Mouse (Mus musculus) hindbrain, embryonic 11.5 days (tissue): ENCODE results near the gene Cant1. TPM values are rescaled to one million over a fixed set of nuclear protein-coding genes. Genes with fewer than 3 reads are reported as not detected.
A peak's percentile ranks its signal among the peaks of the same experiment; 100 is the strongest.

Experiments used
- ATAC-seq: fragments of 200-750 bp; cut with Nextera tagmentation; 2 replicates; pipeline ENCODE4 v1.8.0; 2017; ENCODE audit warnings: mild to moderate bottlenecking, moderate TSS enrichment, moderate library complexity; ENCODE audit not compliant: low FRiP score
- DNase-seq: peaks from one replicate; pipeline ENCODE4 v3.0.0-alpha.2; 2015; ENCODE audit warnings: low spot score
- H3K27ac ChIP-seq: fragments of 300-500 bp; sonication (generic); 2 replicates; pipeline ENCODE4 v1.5.1; 2014; ENCODE audit warnings: mild to moderate bottlenecking, low read depth, low read length
- H3K27me3 ChIP-seq: fragments of 300-500 bp; sonication (generic); 2 replicates; pipeline ENCODE4 v1.6.1; 2014; ENCODE audit warnings: mild to moderate bottlenecking, low read length, moderate library complexity, mixed read lengths; ENCODE audit not compliant: control insufficient read depth, insufficient read depth
- H3K36me3 ChIP-seq: fragments of 300-500 bp; sonication (generic); 2 replicates; pipeline ENCODE4 v1.6.1; 2014; ENCODE audit warnings: mild to moderate bottlenecking, low read length, moderate library complexity, mixed read lengths; ENCODE audit not compliant: control insufficient read depth, insufficient read depth
- H3K4me1 ChIP-seq: fragments of 300-500 bp; sonication (generic); replicated peaks from 2 replicates; pipeline ENCODE4 v1.6.1; 2014; ENCODE audit warnings: low read length, mixed read lengths; ENCODE audit not compliant: control insufficient read depth, insufficient read depth
- H3K4me2 ChIP-seq: fragments of 300-500 bp; sonication (generic); replicated peaks from 2 replicates; pipeline ENCODE4 v1.6.1; 2014; ENCODE audit warnings: mild to moderate bottlenecking, low read depth, low read length
- H3K4me3 ChIP-seq: fragments of 300-500 bp; sonication (generic); 2 replicates; pipeline ENCODE4 v1.5.1; 2014; ENCODE audit warnings: low read depth, low read length
- H3K9ac ChIP-seq: fragments of 300-500 bp; sonication (generic); 2 replicates; pipeline ENCODE4 v1.6.1; 2014; ENCODE audit warnings: low read depth, low read length
- H3K9me3 ChIP-seq: fragments of 300-500 bp; sonication (generic); 2 replicates; pipeline ENCODE4 v1.6.1; 2016; ENCODE audit warnings: low read length; ENCODE audit not compliant: control insufficient read depth
- WGBS: fragments of 180-500 bp; shearing (Covaris S2); extraction: QIAGEN DNeasy Blood & Tissue Kit; methylation state at CpG from one replicate; pipeline ENCODE4 v1.1.7; 2014; 5-methylcytosine and 5-hydroxymethylcytosine counted together
- polyA plus RNA-seq: library from polyadenylated mRNA; unstranded; fragments of >200 nt; fragmentation: Nextera tagmentation; extraction: Ambion mirVana; gene quantifications from 2 replicates; pipeline ENCODE4 v1.2.1, GENCODE M21; 2014

Cant1 gene
- polyA plus RNA-seq, 1 experiment from 2014 or later, result 21.0 TPM

DNA sequence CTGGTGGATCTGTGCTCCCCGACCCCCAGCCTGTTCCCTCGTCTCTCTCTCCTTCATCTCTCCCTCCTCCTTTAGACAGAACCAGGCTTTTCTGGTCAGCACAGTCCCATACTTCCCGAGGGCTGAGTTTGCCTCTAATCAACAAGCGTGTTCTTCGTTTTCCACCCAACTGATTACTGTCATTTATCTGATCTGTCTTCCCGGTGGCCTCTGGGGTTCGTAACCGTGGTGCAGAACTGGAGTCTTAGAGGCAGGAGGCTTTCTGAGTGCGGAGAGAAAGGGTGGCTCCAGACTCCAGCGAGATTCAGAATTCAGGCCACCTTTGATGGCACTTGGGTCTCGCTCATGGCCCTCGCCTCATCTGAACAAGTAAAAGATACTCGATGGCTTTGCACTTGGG, 15.2 kb upstream of the Cant1 start:
- Histone ChIP-seq H3K4me2 (no peak overlapping the region; the same call in 1 of the 2 replicates), H3K4me3 (no peak overlapping the region), H3K4me1 (0 out of 2 replicates have a peak, but pooled peaks cover 3% of the 10 kb centered on the region), H3K36me3 (no peaks in the 10 kb centered on the region), H3K9me3 (no peaks in the 10 kb centered on the region), H3K9ac (no peak overlapping the region), H3K27ac (no peak overlapping the region), H3K27me3 (no peaks in the 10 kb centered on the region; the same call in 1 of the 2 replicates)
- DNase-seq (no peak), ATAC-seq (no peak)
- 54% methylated on average over 13 of the region's 13 CpGs for WGBS

DNA sequence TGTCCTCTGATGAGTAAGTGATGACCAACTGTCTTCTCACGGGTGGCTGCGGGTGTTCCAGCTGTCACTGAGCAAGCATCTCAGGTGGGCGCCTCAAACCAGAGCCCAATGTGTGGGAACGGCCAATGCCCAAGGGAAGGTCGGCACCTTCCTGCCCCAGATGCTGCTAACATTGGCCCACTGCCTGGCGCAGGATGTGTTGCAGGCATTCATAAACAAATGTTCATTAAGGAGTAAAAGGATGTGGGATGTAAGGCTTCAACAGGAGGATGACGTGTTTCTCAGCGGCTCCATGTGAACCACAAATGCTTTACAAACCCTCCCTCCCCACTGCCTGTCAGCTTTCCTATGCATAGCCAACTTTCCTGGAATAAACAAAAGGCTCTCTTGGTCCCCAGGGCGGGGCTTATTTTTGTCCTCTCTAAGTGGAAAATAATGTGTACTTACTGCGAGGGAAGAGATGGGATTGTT, 14.5 kb upstream of the Cant1 start:
- ATAC-seq (no peak), DNase-seq (no peak)
- Histone ChIP-seq H3K4me2 (no peak overlapping the region; the same call in 1 of the 2 replicates), H3K27ac (no peak overlapping the region), H3K36me3 (no peaks in the 10 kb centered on the region), H3K4me1 (peaks cover 5% of the 10 kb centered on the region), H3K9me3 (no peaks in the 10 kb centered on the region), H3K4me3 (no peak overlapping the region), H3K27me3 (no peaks in the 10 kb centered on the region; the same call in 1 of the 2 replicates), H3K9ac (no peak overlapping the region)
- 80% methylated on average over 10 of the region's 10 CpGs for WGBS

DNA sequence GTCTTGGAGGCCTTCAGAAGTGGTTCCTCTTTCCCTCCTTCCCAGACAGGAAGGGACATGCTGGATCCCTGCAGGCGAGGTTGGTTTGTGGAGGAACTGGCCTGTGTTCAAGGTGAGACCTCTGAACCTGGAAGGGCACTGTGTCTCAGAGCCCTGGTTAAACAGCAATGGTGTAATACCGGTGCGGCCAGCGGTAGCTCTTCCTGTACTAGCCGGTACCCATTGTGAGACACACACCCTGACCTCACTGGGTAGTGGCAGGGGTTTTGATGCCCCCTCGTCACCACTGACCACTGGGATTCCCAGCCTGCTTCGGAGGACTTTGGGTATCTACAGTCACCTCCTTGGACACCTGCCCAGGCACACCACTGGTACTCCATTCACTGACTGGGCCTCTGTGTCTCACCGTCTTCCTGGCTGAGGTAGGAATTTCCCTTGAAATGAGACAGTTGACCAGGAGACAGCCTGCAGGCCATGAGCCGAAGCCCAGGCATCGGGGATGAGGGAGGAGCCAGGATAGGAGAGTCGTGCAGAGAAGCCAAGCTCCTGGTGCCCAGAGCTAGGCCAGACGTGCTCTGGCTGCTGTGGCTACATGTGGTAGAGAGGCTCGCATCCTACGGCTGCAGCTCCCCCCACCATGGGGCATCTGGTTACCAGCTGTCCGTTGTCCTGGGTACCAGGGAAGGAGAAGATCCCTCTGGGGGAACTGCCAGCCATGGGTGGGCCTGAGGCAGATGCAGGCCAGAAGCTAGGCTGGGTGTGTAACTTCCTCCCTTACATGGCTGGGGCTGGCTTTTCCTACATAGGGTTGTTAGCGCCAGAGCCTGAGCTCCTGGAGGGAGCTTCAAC, 12.4 kb upstream of the Cant1 start:
- Histone ChIP-seq H3K36me3 (no peaks in the 10 kb centered on the region), H3K4me2 (no peak overlapping the region), H3K9ac (no peak overlapping the region), H3K9me3 (no peaks in the 10 kb centered on the region), H3K4me3 (no peak overlapping the region), H3K27me3 (no peaks in the 10 kb centered on the region; the same call in 1 of the 2 replicates), H3K27ac (no peak overlapping the region), H3K4me1 (peaks cover 7% of the 10 kb centered on the region)
- WGBS, result 80% methylated on average over 16 of the region's 16 CpGs
- DNase-seq (no peak), ATAC-seq (no peak)

DNA sequence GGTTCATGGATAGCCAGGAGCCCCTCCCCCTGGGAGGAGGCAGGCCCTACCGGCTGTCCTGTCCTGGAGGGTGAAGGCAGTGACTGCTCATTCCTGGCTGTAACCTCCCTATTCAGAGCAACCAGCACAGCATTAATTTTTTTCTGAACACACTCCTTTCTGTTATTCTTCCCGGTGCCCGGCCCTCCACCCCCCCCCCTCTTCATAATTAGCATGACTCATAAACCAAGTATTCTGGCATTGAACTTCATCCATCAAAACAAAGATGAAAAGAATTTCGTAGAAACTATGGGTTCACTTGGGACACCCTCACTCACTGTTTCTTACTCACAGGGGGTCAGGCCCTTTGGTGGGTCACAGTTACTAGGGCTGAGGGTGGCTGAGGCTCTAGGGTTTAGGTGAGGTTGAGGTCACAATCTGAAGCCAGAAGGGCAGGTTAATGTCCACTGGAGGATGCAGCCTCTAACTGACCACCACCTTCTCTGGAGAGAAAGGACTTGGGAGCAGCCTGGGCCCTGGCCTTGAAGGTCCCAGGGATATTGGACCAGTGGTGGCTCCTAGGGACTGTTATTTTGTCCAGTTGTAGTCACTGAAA, 11.5 kb upstream of the Cant1 start:
- H3K4me1 ChIP-seq, result peaks cover 7% of the 10 kb centered on the region
- H3K4me3 ChIP-seq, result no peak overlapping the region
- H3K36me3 ChIP-seq, result no peaks in the 10 kb centered on the region
- no peak overlapping the region for H3K27ac ChIP-seq
- H3K27me3 ChIP-seq, result no peaks in the 10 kb centered on the region; the same call in 1 of the 2 replicates
- no peaks in the 10 kb centered on the region for H3K9me3 ChIP-seq
- DNase-seq (no peak), ATAC-seq (no peak)
- H3K4me2 ChIP-seq, result no peak overlapping the region
- H3K9ac ChIP-seq, result no peak overlapping the region
- 61% methylated on average over 4 of the region's 4 CpGs for WGBS

DNA sequence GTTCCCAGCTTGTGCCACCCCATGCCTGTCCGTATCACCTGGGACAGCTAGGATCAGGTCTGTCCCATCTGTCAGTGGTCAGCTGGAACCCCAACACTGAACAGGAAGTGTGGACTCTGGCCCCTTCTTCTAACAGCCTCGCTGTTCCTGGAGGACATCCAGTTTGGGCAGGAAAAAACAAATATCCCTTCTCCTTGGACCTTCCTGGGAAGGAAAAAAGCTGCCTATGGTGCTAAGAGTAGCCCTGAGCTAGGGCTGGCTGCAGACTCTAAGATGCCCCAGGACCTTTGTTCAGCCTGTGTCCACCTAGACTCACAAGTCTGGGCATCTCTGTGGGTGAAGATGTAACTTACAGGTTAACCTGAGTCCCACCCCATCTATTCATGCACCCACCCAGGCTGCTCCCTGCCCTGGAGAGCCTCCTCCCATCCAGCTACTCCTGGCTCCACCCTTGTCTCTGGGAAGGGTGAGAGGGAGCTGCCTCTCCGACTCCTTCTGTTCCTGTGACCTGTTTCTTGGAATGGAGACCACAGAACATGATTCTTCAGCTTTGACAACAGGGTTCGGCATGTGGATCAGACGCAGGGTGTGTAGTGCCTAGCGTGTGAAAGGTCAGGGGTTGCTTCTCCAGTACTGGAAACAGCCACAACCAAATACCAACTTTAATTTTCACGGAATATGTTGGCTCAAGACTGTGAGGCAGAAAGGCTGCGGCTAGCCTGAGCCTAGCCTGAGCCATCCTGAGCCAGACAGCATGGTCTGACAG, 10.2 kb upstream of the Cant1 start:
- no peak overlapping the region for H3K4me3 ChIP-seq
- peaks cover 7% of the 10 kb centered on the region for H3K4me1 ChIP-seq
- no peak for DNase-seq
- no peak overlapping the region for H3K27ac ChIP-seq
- H3K9me3 ChIP-seq, result no peaks in the 10 kb centered on the region
- 57% methylated on average over 8 of the region's 8 CpGs for WGBS
- H3K4me2 ChIP-seq, result no peak overlapping the region
- H3K27me3 ChIP-seq, result no peaks in the 10 kb centered on the region; the same call in 1 of the 2 replicates
- ATAC-seq, result no peak
- no peak overlapping the region for H3K9ac ChIP-seq
- H3K36me3 ChIP-seq, result no peaks in the 10 kb centered on the region

DNA sequence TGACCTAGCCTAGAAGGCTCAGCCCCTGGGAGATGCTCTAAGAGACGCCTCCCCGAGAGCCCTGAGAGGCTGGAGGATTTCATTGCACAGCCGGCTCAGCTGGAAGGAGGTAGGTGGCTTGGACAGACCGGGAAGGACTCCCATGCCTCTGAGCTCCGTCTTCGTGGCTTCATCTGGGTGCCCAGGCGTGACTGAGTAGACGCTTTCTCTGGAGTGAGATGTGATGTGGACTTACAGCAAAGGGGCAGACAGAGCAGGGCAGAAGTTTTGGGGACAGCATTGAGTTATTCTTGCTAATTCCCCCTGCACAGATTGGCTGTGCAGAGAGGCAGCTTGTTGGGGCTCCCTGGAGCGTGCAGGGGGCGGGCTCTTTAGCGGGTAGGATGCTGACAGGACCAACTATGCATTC, 9.6 kb upstream of the Cant1 start:
- Histone ChIP-seq H3K27me3 (no peaks in the 10 kb centered on the region; the same call in 1 of the 2 replicates), H3K4me2 (no peak overlapping the region; the same call in 1 of the 2 replicates), H3K4me1 (peaks cover 4% of the 10 kb centered on the region), H3K9me3 (no peaks in the 10 kb centered on the region), H3K4me3 (no peak overlapping the region), H3K27ac (no peak overlapping the region), H3K9ac (0 out of 2 replicates have a peak overlapping the region, but pooled peaks have one; percentile 16), H3K36me3 (no peaks in the 10 kb centered on the region)
- DNase-seq (no peak), ATAC-seq (no peak)
- 6% methylated on average over 11 of the region's 11 CpGs for WGBS

DNA sequence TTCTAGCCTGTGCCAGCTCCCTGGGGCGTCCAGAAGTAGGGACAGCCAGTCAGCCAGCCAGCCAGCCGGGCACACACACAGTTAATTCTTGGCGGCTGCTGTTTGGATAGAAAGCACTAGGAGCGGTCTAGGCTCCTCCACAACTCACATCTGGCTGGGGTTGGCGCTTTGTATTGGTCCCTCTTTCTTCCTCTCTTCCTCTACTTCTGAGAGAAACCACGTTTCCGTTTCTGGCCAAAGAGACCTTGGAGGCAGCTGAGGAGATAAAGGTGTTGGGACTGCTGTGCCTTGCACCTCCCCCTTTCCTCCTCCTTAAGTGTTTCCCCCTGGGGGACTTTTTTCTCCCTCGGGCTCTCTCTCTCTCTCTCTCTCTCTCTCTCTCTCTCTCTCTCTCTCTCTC, 9.1 kb upstream of the Cant1 start, which contains the start of gene C1qtnf1:
TSS of gene C1qtnf1 (plus strand) at position 218 of the 400 bp plus-strand sequence.
- DNase-seq, result no peak
- Histone ChIP-seq H3K9ac (0 out of 2 replicates have a peak within 1 kb of the TSS, but pooled peaks have one; percentile 16), H3K4me2 (peak within 1 kb of the TSS; percentile 3; the same call in 1 of the 2 replicates), H3K4me1 (peaks cover 4% of the 10 kb centered on the region), H3K36me3 (no peaks in the 10 kb centered on the region), H3K9me3 (no peaks in the 10 kb centered on the region), H3K27me3 (no peaks in the 10 kb centered on the region; the same call in 1 of the 2 replicates), H3K4me3 (no peak within 1 kb of the TSS), H3K27ac (no peak within 1 kb of the TSS)
- ATAC-seq, result no peak
- 3% methylated on average over 8 of the region's 8 CpGs for WGBS

DNA sequence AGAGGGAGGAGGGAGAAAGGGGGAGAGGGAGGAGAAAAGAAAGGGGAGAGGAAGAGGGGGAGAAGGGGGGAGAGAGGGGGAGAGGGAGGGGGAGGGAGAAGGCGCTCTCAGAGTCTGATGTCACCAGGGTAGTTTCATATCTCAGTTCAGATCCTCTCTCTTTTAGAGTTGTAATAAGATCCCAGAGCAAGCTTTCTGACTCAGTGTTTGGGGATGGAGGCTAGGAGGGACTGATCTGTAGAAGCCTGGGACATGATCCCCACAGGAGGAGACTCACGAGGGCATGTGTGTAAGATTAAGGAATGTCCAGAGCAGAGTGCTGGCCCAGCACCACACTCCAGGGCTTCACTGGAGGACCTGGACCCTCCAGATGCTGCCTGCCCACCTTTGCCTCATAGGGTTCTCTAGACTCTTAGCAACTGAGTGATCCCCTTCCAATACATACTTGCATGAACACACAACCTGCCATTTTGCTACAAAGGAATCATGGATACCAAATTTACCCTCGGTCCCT, 8.4 kb upstream of the Cant1 start:
- ATAC-seq, result no peak

More for the DNA sequence above, 8.4 kb upstream of the Cant1 start:
- WGBS, result 44% methylated on average over 3 of the region's 3 CpGs
- Histone ChIP-seq H3K36me3 (no peaks in the 10 kb centered on the region), H3K4me3 (no peak overlapping the region), H3K27me3 (no peaks in the 10 kb centered on the region; the same call in 1 of the 2 replicates), H3K27ac (no peak overlapping the region), H3K9me3 (no peaks in the 10 kb centered on the region), H3K9ac (no peak overlapping the region), H3K4me1 (peaks cover 4% of the 10 kb centered on the region), H3K4me2 (no peak overlapping the region)
- DNase-seq, result no peak
